Mouse (Mus musculus) ES-E14 (cell line): Measurements from ENCODE around the gene Snx32. TPM values are rescaled to one million over a fixed set of nuclear protein-coding genes. Genes with fewer than 3 reads are reported as not detected.

Source experiments
- DNase-seq: peaks from one replicate; pipeline ENCODE4 v3.0.0-alpha.2; 2013; ENCODE audit warnings: low read depth, low spot score
- H3K27ac ChIP-seq: 2 replicates; pipeline ENCODE4 v1.5.1; 2012; ENCODE audit warnings: low read depth, mild to moderate bottlenecking, low read length, moderate library complexity, mixed read lengths; ENCODE audit not compliant: poor library complexity, insufficient read depth, severe bottlenecking
- H3K36me3 ChIP-seq: 2 replicates; pipeline ENCODE4 v1.6.1; 2012; ENCODE audit warnings: mild to moderate bottlenecking, low read length, moderate library complexity, mixed read lengths; ENCODE audit not compliant: control insufficient read depth, poor library complexity, insufficient read depth, severe bottlenecking
- H3K4me1 ChIP-seq, 2 experiments: fragments of 150-350 bp in 1 of 2; sonication (generic) in 1 of 2; 2 replicates each; pipeline ENCODE4 v1.6.1; 2012; ENCODE audit warnings: low read length in 2 of 2, mild to moderate bottlenecking in 1 of 2, mixed read lengths in 1 of 2; ENCODE audit not compliant: control insufficient read depth in 2 of 2, insufficient read depth in 2 of 2, poor library complexity in 1 of 2
- H3K4me3 ChIP-seq, 2 experiments: fragments of 150-350 bp in 1 of 2; sonication (generic) in 1 of 2; 2 replicates each; pipeline ENCODE4 v1.5.1; 2012; ENCODE audit warnings: low read length in 2 of 2, low read depth in 1 of 2, mild to moderate bottlenecking in 1 of 2, mixed read lengths in 1 of 2; ENCODE audit not compliant: insufficient read depth in 1 of 2, poor library complexity in 1 of 2, severe bottlenecking in 1 of 2
- H3K9ac ChIP-seq: 2 replicates; pipeline ENCODE4 v1.6.1; 2012; ENCODE audit warnings: low read depth, mild to moderate bottlenecking, low read length, mixed read lengths; ENCODE audit not compliant: poor library complexity, insufficient read depth, severe bottlenecking
- H3K9me3 ChIP-seq: fragments of 150-350 bp; sonication (generic); 2 replicates; pipeline ENCODE4 v1.6.1; 2012; ENCODE audit warnings: low read depth, mild to moderate bottlenecking, low read length; ENCODE audit not compliant: control insufficient read depth, insufficient read depth
- CHD2 ChIP-seq: IDR thresholded peaks from 2 replicates; pipeline ENCODE4 v1.6.1; 2014; ENCODE audit warnings: mild to moderate bottlenecking, low read depth, low read length, inconsistent platforms
- HCFC1 ChIP-seq: IDR thresholded peaks from 2 replicates; pipeline ENCODE4 v1.6.1; 2012; ENCODE audit warnings: low read length, inconsistent platforms, borderline replicate concordance; ENCODE audit not compliant: insufficient read depth
- MAFK ChIP-seq: IDR thresholded peaks from 2 replicates; pipeline ENCODE4 v1.6.1; 2014; ENCODE audit warnings: mild to moderate bottlenecking, low read depth, low read length, inconsistent platforms; ENCODE audit not compliant: insufficient read depth
- ZC3H11A ChIP-seq: IDR thresholded peaks from 2 replicates; pipeline ENCODE4 v1.6.1; 2012; ENCODE audit warnings: low read depth, mild to moderate bottlenecking, inconsistent platforms, low read length, borderline replicate concordance
- ZNF384 ChIP-seq: IDR thresholded peaks from 2 replicates; pipeline ENCODE4 v1.6.1; 2012; ENCODE audit warnings: low read depth, low read length, inconsistent platforms
- in situ Hi-C, 2 experiments: fragments of 600-800 bp; cut with MboI; formaldehyde crosslinking; loops; one replicate each; pipeline ENCODE4 v1.15.1; 2025; ENCODE audit warnings: low sequenced_read_pairs in 2 of 2, inconsistent platforms in 1 of 2; ENCODE audit not compliant: unreplicated experiment in 2 of 2
- total RNA-seq: library from RNA; depleted of rRNA; stranded (reverse); fragments of 300-350 nt; gene quantifications from 2 replicates; pipeline ENCODE4 v1.2.3, GENCODE M21; 2012

The Snx32 gene
- total RNA-seq, 1 experiment = 3.3 TPM

DNA sequence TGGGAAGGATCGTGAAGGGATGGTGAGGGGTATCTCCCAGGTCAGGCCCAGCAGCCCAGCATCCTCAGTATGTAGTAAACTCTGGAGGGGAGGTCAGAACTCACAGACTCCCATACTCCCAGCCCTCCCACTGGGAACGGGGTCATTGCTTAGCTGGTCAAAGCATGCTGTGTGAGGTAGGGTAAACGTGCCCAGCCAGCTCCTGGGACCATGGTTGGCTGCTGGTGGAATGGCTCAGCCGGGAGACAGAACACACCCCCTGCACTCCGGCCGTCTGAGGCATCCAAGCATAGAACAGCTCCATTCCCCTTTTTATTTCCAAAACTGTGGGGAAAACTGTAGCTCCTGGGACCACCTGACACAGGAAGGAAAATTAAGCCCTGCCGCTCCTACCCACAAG is 47.8 kb upstream of the Snx32 start:
- TF ChIP-seq ZC3H11A = no peak
- no peak for TF ChIP-seq MAFK
- TF ChIP-seq ZNF384 = no peak
- no peak for TF ChIP-seq CHD2
- TF ChIP-seq HCFC1 = no peak
- Histone ChIP-seq H3K9me3 (no peaks in the 10 kb centered on the region), H3K4me1 (peaks cover 4 to 24% of the 10 kb centered on the region in 2 experiments; a peak in 3 of 4 replicates), H3K4me3 (no peak overlapping the region), H3K27ac (no peak overlapping the region), H3K36me3 (no peaks in the 10 kb centered on the region), H3K9ac (no peak overlapping the region)
- in situ Hi-C loops = no loop called here
- no peak for DNase-seq

DNA sequence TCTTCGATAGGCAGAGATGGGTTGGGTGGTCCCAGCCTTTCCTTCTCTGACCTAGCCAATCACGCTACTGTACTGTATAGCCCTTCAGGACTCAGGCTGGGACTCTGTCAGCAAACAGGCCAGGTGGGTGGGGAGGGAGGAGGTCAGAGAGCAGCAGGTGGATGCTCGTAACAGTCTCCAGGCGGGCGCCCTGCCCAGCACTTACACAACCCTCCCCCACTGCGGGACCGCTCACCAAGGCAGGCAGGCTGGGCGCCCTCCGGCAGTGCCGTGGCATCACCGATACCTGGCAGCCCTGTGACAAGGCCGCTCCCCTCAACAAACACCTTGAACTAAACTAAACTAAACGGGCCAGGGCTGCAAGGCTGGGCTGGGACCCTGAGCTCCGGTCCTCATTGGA is 43.9 kb upstream of the Snx32 start:
- Histone ChIP-seq H3K9ac (peak overlapping the region; percentile 4; the same call in 1 of the 2 replicates), H3K9me3 (no peaks in the 10 kb centered on the region), H3K36me3 (peaks cover 2% of the 10 kb centered on the region; the same call in 1 of the 2 replicates), H3K27ac (no peak overlapping the region), H3K4me3 (peak overlapping the region; percentile 43 to 46; a peak in 2 of 4 replicates), H3K4me1 (peaks cover 6 to 19% of the 10 kb centered on the region in 2 experiments)
- TF ChIP-seq MAFK = no peak
- no peak for TF ChIP-seq ZC3H11A
- no peak for TF ChIP-seq HCFC1
- TF ChIP-seq ZNF384 = no peak
- TF ChIP-seq CHD2 = no peak
- in situ Hi-C loops = no loop called here
- DNase-seq = no peak

DNA sequence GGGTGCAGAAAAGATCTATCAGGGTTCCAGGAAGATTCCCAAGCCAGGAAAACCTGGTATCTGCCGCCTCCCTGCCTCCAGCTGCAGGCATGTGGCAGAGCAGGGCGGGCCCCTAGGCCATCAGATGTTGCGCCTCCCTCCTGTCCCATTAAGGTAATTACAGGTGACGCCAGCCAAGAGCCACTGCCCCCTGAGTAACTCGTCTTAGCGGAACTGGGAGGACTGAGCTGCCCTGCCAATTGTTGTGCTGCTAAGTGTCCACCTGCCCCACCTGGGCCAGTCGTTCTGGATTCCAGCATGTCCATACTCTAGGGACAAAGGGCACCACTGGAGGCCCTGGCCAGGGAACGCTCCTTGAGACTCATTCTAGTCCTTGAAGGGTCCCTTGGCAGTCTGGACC is 43.5 kb upstream of the Snx32 start:
- H3K9me3 ChIP-seq = no peaks in the 10 kb centered on the region
- H3K9ac ChIP-seq = no peak overlapping the region
- in situ Hi-C loops = no loop called here
- TF ChIP-seq HCFC1 = no peak
- TF ChIP-seq CHD2 = no peak
- TF ChIP-seq ZC3H11A = no peak
- no peak for TF ChIP-seq MAFK
- no peak for TF ChIP-seq ZNF384
- H3K36me3 ChIP-seq = peaks cover 2% of the 10 kb centered on the region; the same call in 1 of the 2 replicates
- H3K4me1 ChIP-seq = peaks cover 6 to 19% of the 10 kb centered on the region in 2 experiments; a peak in 3 of 4 replicates
- no peak overlapping the region for H3K27ac ChIP-seq
- no peak for DNase-seq
- no peak overlapping the region; a peak in 1 of 4 replicates for H3K4me3 ChIP-seq

DNA sequence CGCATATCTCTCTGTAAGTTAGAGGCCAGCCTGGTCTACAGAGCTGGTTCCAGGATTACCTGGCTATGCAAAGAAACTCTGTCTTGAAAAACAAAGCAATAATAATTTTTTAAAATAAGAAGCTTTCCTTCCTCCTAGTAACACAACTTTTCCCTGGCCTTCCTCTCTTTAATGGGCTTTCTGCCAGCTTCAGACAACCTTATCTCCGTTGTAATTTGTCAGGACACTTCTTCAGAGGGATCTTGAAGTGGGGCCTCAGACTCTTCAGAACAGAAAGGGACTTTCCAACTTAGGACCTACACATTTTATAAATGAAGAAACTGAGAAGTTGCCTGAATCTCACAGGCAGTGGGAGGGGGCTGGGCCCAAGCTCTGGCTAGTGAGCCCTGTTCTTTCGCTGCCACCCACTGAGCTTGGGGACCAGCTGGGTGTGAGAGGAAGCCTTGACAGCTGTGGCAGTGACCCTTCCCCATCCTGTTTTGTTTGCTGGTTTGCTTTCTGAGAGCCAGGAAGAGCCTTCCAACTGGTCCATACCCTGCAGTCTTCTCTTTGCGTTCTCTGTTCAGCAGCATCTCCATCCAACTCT is 37.2 kb upstream of the Snx32 start:
- no peak for DNase-seq
- peaks cover 2% of the 10 kb centered on the region; the same call in 1 of the 2 replicates for H3K36me3 ChIP-seq
- peaks cover 0 to 3% of the 10 kb centered on the region in 2 experiments; a peak in 2 of 4 replicates for H3K4me1 ChIP-seq
- no peak overlapping the region for H3K9ac ChIP-seq
- no peak overlapping the region for H3K4me3 ChIP-seq
- TF ChIP-seq CHD2 = no peak
- TF ChIP-seq ZC3H11A = no peak
- TF ChIP-seq MAFK = no peak
- no peak for TF ChIP-seq ZNF384
- TF ChIP-seq HCFC1 = no peak
- H3K9me3 ChIP-seq = no peaks in the 10 kb centered on the region
- in situ Hi-C loops = no loop called here
- no peak overlapping the region for H3K27ac ChIP-seq

DNA sequence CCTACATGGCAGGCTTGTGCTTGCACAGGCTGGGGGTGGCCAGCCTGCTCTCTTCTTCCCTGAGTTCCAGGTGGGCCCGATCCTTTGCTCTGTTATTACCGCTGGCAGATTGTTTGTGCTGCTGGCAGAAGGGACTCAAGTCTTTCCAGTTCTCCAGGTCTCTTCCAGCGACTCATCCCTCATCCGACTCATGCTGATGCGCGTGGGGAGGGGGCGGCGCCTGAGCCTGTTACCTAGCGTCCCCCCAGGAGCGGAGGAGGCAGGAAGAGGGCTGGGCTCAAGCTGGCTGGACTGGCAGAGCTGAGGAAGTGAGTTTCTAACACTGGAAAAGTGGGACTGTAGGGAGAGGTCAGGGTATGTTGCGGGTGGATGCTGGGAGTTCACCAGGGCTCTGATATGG is 33.7 kb upstream of the Snx32 start:
- Histone ChIP-seq H3K9me3 (no peaks in the 10 kb centered on the region), H3K4me1 (peaks cover 0 to 8% of the 10 kb centered on the region in 2 experiments; a peak in 1 of 4 replicates), H3K27ac (no peak overlapping the region), H3K36me3 (no peaks in the 10 kb centered on the region), H3K9ac (no peak overlapping the region), H3K4me3 (peak overlapping the region in 1 of 2 experiments; percentile 37; a peak in 1 of 4 replicates)
- DNase-seq = no peak
- in situ Hi-C loops = no loop called here
- TF ChIP-seq MAFK (no peak), ZC3H11A (no peak), ZNF384 (no peak), HCFC1 (no peak), CHD2 (no peak)
